Mouse (Mus musculus) olfactory bulb, adult 2 months (tissue): Measurements from ENCODE around the gene Pank2.

Experiments used
- CTCF ChIP-seq: fragments of 200-500 bp; IDR thresholded peaks from 2 replicates; pipeline ENCODE4 v1.5.1; 2012; ENCODE audit warnings: low read depth, mild to moderate bottlenecking, low read length, moderate library complexity; ENCODE audit not compliant: insufficient read depth
- POLR2A ChIP-seq: fragments of 200-500 bp; IDR thresholded peaks from 2 replicates; pipeline ENCODE4 v1.6.1; 2012; ENCODE audit warnings: mild to moderate bottlenecking, low read depth, low read length, moderate library complexity; ENCODE audit not compliant: insufficient read depth

DNA sequence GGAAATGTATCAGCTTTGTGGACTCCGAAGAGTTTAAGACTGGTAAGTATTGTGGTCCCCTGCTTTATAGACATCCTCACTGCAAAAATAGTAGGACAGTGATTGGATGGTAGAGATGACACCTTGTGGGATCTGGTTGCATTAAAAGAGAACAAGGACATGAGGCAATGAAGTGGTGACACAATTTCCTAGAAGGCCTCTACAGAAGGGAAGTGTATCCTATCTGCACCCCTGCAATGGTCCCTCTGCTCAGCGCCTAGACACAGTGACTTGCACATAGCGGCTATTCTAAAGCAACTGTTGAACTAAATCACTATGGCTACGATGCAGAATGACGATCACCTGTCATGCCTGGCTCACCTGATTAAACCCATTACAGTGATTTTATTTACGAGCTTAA, 75.3 kb downstream of the Pank2 start:
- no peak for TF ChIP-seq CTCF
- no peak for TF ChIP-seq POLR2A
